Mouse (Mus musculus) embryonic facial prominence, embryonic 12.5 days (tissue): ENCODE results near the gene Tm7sf2. TPM values are rescaled to one million over a fixed set of nuclear protein-coding genes. Genes with fewer than 3 reads are reported as not detected.
A peak's percentile ranks its signal among the peaks of the same experiment; 100 is the strongest.

Experiments
- ATAC-seq: fragments of 200-750 bp; cut with Nextera tagmentation; 2 replicates; pipeline ENCODE4 v1.8.0; 2017; ENCODE audit not compliant: insufficient number of reproducible peaks, insufficient read depth, low FRiP score, low TSS enrichment
- H3K27ac ChIP-seq: fragments of 300-500 bp; sonication (generic); 2 replicates; pipeline ENCODE4 v1.5.1; 2016; ENCODE audit warnings: mild to moderate bottlenecking
- H3K27me3 ChIP-seq: fragments of 300-500 bp; sonication (generic); 2 replicates; pipeline ENCODE4 v1.6.1; 2016; ENCODE audit warnings: mild to moderate bottlenecking, moderate library complexity
- H3K36me3 ChIP-seq: fragments of 300-500 bp; sonication (generic); 2 replicates; pipeline ENCODE4 v1.6.1; 2016; ENCODE audit warnings: mild to moderate bottlenecking
- H3K4me1 ChIP-seq: fragments of 300-500 bp; sonication (generic); 2 replicates; pipeline ENCODE4 v1.6.1; 2016
- H3K4me2 ChIP-seq: fragments of 300-500 bp; sonication (generic); replicated peaks from 2 replicates; pipeline ENCODE4 v1.6.1; 2016; ENCODE audit warnings: mild to moderate bottlenecking, moderate library complexity
- H3K4me3 ChIP-seq: fragments of 300-500 bp; sonication (generic); 2 replicates; pipeline ENCODE4 v1.5.1; 2016; ENCODE audit warnings: mild to moderate bottlenecking
- H3K9ac ChIP-seq: fragments of 300-500 bp; sonication (generic); 2 replicates; pipeline ENCODE4 v1.6.1; 2016; ENCODE audit warnings: mild to moderate bottlenecking, moderate library complexity
- H3K9me3 ChIP-seq: fragments of 300-500 bp; sonication (generic); 2 replicates; pipeline ENCODE4 v1.6.1; 2016; ENCODE audit warnings: mild to moderate bottlenecking, moderate library complexity
- WGBS: fragments of 180-500 bp; shearing (Covaris S2); methylation state at CpG from one replicate; pipeline ENCODE4 v1.1.7; 2016; 5-methylcytosine and 5-hydroxymethylcytosine counted together
- polyA plus RNA-seq: library from polyadenylated mRNA; unstranded; fragments of >200 nt; fragmentation: Nextera tagmentation; extraction: Ambion mirVana; gene quantifications from 2 replicates; pipeline ENCODE4 v1.2.1, GENCODE M21; 2016

The Tm7sf2 gene
- polyA plus RNA-seq, 1 experiment from 2014 or later = 31.9 TPM

DNA sequence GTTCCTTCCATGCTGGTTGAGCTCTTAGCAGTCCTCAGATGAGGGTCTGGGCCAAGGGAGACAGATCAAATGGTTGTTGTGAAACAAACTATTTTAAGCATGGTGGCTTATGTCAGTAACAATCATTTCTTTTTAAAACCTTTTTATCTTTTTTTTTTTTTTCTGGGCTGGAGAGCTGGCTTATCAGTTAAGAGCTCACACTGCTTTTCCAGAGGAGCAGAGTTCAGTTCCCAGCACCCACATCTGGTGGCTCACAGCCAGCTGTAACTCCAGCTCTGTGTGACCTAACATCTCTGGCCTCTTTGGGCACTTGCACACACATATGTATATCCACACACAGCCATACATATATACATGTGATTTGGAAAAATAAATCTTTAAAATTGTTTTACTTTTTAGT lies 30.5 kb downstream of the Tm7sf2 start:
- no peaks in the 10 kb centered on the region for H3K9me3 ChIP-seq

DNA sequence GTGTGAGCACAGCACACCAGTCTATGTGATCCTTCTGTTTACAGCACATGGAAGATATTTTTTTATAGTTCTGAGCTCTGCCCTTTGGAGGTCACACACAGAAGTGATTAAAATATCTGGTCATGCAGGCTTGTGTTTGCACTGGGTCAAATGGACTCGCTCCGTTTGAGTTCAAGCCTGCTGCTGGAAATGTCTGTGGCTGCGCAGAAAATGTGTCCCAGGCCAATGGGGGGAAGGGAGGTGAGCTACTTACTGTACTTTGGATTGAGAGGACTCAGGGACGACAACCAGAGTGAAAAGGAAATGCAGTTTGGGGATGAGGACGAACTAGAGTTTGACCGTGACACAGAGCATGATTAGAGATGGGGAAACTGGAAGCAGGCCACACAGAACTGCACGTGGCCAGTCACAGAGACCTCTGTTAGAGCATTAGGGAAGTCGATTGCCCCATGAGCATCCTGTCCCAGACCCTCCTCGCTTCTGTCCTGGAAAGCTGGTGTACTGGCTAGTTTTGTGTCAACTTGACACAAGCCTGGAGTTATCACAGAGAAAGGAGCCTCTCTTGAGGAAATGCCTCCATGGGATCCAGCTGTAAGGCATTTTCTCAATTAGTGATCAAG lies 32.1 kb downstream of the Tm7sf2 start:
- Histone ChIP-seq H3K4me2 (no peak overlapping the region), H3K4me1 (no peaks in the 10 kb centered on the region; the same call in 1 of the 2 replicates), H3K27me3 (no peaks in the 10 kb centered on the region), H3K27ac (no peak overlapping the region), H3K9me3 (no peaks in the 10 kb centered on the region), H3K9ac (no peak overlapping the region), H3K36me3 (no peaks in the 10 kb centered on the region), H3K4me3 (no peak overlapping the region)
- no peak for ATAC-seq
- WGBS = 62% methylated on average over 9 of the region's 9 CpGs

More for the DNA sequence above, 30.5 kb downstream of the Tm7sf2 start:
- H3K4me1 ChIP-seq = no peaks in the 10 kb centered on the region; the same call in 1 of the 2 replicates
- no peaks in the 10 kb centered on the region for H3K36me3 ChIP-seq
- H3K4me2 ChIP-seq = no peak overlapping the region
- H3K27me3 ChIP-seq = no peaks in the 10 kb centered on the region
- no peak overlapping the region for H3K27ac ChIP-seq
- H3K9ac ChIP-seq = no peak overlapping the region
- ATAC-seq = no peak
- no peak overlapping the region for H3K4me3 ChIP-seq

DNA sequence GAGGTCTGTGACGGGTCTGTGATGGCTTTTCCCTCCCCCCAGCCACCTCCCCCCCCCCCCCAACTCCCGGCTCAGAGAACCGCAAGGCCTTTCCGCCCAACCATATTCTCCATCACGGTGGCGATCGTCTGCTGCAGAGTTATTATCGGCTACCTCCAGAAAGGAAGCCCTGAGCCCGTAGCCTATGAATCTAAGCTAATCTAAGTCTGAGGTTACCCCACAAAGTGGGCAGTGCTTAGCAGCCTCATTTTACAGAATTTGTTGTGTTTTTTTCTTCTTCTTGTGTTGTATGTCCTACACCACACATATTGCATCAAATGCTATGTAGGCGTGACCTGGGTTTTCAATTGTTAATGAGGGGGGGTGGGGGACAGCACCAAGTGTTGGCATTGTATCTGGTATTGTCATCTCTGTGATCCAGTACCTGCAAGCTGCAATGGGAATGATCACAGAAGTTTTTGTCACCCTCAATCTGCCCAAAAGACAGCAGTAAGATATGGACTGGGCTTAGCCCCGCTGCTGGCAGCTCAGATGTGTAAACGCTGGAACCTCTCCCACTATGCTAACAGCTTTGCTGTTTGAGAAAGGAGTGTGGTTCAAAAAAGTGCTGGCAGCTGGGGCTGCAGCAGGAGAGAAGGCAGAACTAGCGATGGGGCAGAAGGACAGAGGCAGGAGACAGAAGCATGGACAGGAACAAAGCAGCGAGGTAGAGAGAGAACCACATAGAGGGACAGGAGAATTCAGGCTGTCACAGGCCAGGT lies 37.5 kb downstream of the Tm7sf2 start:
- H3K36me3 ChIP-seq = no peaks in the 10 kb centered on the region
- H3K27me3 ChIP-seq = no peaks in the 10 kb centered on the region
- no peaks in the 10 kb centered on the region for H3K9me3 ChIP-seq
- WGBS = 76% methylated on average over 14 of the region's 14 CpGs
- no peak overlapping the region for H3K4me3 ChIP-seq
- H3K4me2 ChIP-seq = no peak overlapping the region
- no peak overlapping the region for H3K9ac ChIP-seq
- H3K27ac ChIP-seq = no peak overlapping the region
- no peaks in the 10 kb centered on the region for H3K4me1 ChIP-seq
- ATAC-seq = no peak

DNA sequence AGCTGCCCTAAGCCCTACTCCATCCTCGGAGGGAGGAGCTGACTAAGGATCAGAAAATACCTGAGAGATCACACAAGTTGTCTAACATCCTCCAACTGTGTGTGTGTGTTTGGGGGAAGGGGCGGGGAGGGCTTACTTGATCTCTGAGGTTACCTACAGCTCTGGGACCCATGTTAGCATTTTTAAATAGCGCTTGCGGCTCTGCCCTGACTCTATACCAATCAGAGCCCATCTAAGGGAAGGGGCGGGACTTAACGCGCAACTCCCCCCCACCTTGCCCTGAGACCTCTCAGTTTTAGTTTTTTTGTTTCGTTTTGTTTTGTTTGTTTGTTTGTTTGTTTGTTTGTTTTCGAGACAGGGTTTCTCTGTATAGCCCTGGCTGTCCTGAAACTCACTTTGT lies 38.7 kb downstream of the Tm7sf2 start:
- WGBS = 74% methylated on average over 9 of the region's 9 CpGs
- Histone ChIP-seq H3K9me3 (no peaks in the 10 kb centered on the region), H3K4me2 (no peak overlapping the region), H3K27ac (no peak overlapping the region), H3K4me3 (no peak overlapping the region), H3K9ac (no peak overlapping the region), H3K4me1 (no peaks in the 10 kb centered on the region), H3K27me3 (no peaks in the 10 kb centered on the region), H3K36me3 (no peaks in the 10 kb centered on the region)
- ATAC-seq = no peak

DNA sequence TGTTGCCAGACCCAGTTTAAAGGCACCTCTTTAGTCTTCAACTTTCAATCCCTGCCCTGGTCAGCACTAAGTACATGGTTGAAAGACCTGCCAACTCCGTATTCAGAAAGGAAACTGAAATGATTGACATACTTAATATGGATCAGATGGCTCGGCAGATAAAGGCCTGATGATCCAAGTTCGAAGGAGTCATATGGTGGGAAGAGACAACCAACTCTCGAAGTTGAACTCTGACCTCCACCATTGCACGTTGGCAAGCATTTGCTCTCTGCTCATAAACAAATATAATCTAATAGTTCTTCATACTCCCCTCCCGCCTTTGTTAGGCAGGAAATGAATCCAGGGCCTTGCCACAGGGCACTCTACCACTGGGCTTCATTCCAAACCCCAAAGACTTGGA lies 39.2 kb downstream of the Tm7sf2 start:
- Histone ChIP-seq H3K4me2 (no peak overlapping the region), H3K27ac (no peak overlapping the region), H3K9ac (no peak overlapping the region), H3K9me3 (no peaks in the 10 kb centered on the region), H3K4me3 (no peak overlapping the region), H3K4me1 (no peaks in the 10 kb centered on the region), H3K27me3 (0 out of 2 replicates have a peak, but pooled peaks cover under 1% of the 10 kb centered on the region), H3K36me3 (no peaks in the 10 kb centered on the region)
- WGBS = 69% methylated on average over 6 of the region's 6 CpGs
- no peak for ATAC-seq

DNA sequence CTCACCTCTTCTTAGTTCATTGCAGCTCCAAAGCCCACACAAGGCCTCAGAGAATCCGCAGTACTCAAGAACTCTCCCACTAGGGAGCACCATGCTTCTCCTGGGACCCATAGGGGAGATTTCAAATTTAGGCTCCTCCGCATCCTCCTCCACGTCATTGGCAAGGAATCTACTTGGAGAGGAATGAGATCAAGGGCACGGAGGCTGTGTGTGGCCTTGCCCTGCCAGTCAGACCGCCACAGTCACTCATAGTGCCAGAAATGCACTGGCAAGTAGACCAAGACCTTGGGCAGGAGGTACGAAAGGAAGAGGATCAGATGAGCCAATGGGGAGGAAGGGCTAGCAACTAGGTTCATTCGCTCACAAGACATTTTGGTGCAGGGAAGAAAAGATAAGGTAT lies 44.2 kb downstream of the Tm7sf2 start:
- no peak overlapping the region for H3K4me3 ChIP-seq
- no peaks in the 10 kb centered on the region for H3K4me1 ChIP-seq
- 86% methylated on average over 7 of the region's 7 CpGs for WGBS
- H3K9ac ChIP-seq = no peak overlapping the region
- no peaks in the 10 kb centered on the region for H3K9me3 ChIP-seq
- H3K27me3 ChIP-seq = 0 out of 2 replicates have a peak, but pooled peaks cover 3% of the 10 kb centered on the region
- ATAC-seq = no peak
- no peak overlapping the region for H3K4me2 ChIP-seq
- no peak overlapping the region for H3K27ac ChIP-seq
- H3K36me3 ChIP-seq = no peaks in the 10 kb centered on the region

DNA sequence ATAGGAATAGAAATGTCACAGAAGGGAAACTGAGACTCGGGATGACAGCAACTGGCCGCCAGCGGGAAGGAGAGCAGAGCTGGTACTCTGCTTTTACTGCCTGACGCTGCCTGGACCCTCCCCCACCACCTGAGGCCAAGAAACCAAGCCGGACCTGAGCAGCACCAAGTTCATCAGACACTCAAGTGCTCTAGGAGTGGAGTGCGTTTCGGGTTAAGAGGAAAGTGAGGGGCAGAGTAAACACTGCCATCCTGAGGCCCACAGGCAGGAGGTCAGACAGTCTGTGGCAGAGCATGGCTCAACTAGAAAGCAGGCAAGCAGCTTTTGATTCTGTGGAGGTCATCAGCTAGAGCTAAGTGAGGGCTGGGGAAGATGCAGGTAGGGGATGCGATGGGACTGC lies 45.1 kb downstream of the Tm7sf2 start:
- WGBS = 60% methylated on average over 8 of the region's 8 CpGs
- Histone ChIP-seq H3K9me3 (no peaks in the 10 kb centered on the region), H3K4me2 (no peak overlapping the region), H3K4me3 (no peak overlapping the region), H3K4me1 (no peaks in the 10 kb centered on the region), H3K27me3 (0 out of 2 replicates have a peak, but pooled peaks cover 3% of the 10 kb centered on the region), H3K36me3 (no peaks in the 10 kb centered on the region), H3K9ac (no peak overlapping the region), H3K27ac (no peak overlapping the region)
- no peak for ATAC-seq

DNA sequence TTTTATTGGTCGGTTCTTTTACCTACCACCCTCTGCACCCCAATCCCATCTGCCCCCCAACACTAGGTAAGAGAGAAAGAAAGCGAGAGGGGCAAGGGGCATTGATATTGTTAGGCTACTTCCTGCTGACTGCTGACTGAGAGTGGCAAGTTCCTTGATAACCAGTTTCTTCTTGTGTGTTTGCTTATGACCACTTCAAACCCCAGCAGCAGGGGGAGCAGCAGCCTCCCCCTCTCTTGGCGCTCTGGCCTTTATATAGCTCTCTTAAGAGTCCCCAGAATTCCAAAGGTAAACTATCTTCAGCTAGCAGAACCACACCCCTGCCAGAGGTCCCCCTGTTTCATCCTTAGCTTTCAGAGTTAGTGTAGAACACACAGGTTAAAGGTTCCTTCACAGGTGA lies 47.9 kb downstream of the Tm7sf2 start:
- Histone ChIP-seq H3K4me1 (peaks cover 5% of the 10 kb centered on the region; the same call in 1 of the 2 replicates), H3K9ac (no peak overlapping the region), H3K9me3 (no peaks in the 10 kb centered on the region), H3K4me2 (no peak overlapping the region), H3K4me3 (no peak overlapping the region), H3K27ac (no peak overlapping the region), H3K36me3 (no peaks in the 10 kb centered on the region), H3K27me3 (0 out of 2 replicates have a peak, but pooled peaks cover 17% of the 10 kb centered on the region)
- 57% methylated on average over 3 of the region's 3 CpGs for WGBS
- ATAC-seq = no peak

DNA sequence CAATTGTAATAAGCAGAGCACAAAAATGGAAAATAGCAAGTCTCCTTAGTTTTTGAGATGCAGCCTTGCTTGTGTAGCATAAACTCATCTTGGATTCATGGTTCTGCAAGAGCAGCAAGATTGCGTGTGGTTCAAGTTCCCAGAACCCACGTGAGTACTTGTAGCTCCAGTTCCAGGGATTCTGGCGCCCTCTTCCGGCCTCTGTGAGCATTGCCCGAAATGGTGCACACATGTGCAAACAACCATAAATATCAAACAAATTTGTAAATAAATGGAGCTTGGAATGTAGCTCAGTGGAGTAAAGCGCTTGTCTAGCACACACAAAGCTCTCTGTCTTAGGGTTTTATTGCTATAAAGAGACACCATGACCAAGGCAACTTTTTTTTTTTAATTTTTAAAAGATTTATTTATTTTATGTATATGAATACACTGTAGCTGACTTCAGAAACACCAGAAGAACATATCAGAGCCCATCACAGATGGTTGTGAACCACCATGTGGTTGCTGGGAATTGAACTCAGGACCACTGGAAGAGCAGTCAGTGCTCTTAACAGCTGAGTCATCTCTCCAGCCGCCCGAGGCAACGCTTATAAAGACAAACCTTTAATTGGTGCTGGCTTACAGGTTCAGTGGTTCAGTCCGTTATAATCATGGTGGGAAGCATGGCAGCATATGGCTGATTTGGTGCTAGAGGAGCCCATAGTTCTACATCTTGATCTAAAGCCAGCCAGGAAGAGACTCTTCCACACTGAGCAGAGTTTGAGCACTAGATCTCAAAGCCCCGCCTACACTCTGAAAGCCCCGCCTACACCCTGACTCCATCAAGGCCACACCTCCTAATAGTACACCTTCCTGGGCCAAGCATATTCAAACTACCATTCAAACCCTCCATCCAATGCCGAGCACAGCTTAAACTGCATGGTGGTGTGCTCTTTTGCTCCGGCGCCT lies 49.8 kb downstream of the Tm7sf2 start:
- Histone ChIP-seq H3K4me2 (no peak overlapping the region), H3K27ac (no peak overlapping the region), H3K27me3 (peaks cover 18% of the 10 kb centered on the region; the same call in 1 of the 2 replicates), H3K9me3 (no peaks in the 10 kb centered on the region), H3K4me1 (peaks cover 5% of the 10 kb centered on the region; the same call in 1 of the 2 replicates), H3K4me3 (no peak overlapping the region), H3K36me3 (no peaks in the 10 kb centered on the region), H3K9ac (no peak overlapping the region)
- WGBS = 32% methylated on average over 15 of the region's 15 CpGs
- ATAC-seq = no peak

DNA sequence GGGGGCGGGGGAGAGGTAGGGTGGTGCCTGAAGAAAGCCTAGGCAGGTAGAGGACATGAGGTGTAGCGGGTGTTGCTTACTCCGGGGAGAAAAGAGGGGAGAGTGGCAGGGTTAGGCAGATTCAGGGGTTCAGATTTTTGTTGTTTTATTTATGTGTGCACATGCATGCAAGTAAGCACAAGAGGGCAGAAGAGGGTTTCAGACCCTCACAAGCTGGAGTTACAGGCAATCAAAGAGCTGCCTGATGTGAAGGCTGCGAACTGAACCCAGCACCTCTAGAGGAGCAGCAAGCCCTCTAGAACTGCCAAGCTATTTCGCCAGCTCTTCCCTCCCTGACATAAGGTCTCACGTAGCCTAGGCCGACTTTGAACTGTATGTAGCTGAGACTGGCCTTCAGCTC lies 51.6 kb downstream of the Tm7sf2 start:
- H3K4me3 ChIP-seq = no peak overlapping the region
- 40% methylated on average over 7 of the region's 7 CpGs for WGBS
- no peak overlapping the region for H3K27ac ChIP-seq
- no peak overlapping the region for H3K9ac ChIP-seq
- no peak for ATAC-seq
- H3K4me1 ChIP-seq = peaks cover 5% of the 10 kb centered on the region; the same call in 1 of the 2 replicates
- no peak overlapping the region for H3K4me2 ChIP-seq
- H3K27me3 ChIP-seq = peaks cover 18% of the 10 kb centered on the region; the same call in 1 of the 2 replicates
- no peaks in the 10 kb centered on the region for H3K36me3 ChIP-seq
- H3K9me3 ChIP-seq = no peaks in the 10 kb centered on the region

DNA sequence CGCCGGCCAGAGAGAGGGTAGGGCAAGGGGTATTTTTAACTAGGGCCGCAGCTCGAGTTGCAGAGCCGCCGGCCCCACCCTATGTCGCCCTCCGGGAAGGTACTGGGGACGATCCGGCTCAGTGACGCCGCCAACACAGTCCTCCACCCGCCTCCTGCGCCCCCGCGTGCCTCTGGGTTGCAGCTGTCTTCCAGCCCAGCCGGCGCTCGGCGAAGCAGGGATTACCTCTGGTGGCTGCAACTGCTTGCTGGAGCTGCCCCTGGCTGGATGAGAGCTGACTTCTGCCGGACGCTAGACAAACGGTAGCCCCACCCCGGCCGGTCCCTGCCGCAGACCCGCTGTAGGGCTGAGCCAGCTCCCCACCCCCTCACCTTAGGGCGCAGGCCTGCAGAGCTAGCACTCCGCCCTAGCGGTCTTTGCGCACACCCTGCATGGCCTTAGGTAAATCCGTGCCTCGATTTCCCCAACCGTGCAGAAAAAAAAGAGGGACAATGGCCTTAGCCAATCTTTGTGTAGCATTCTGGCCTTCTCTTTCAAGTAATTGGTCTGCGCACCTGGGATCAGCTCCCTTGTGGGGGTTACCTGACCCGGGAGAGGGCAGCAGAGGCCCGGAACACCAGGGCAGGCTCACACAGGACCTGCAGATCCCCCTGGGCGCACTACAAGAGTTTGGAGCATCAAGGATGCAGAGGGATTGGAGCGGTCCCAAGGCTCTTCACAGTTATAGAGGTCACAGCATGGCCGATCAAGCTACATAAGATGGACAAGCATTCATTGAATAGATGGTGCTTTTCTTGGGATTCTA lies 52.5 kb downstream of the Tm7sf2 start, which contains the start of gene Capn1:
TSS of gene Capn1 (minus strand) at position 387 of the 805 bp plus-strand sequence.
- peaks cover 5% of the 10 kb centered on the region; the same call in 1 of the 2 replicates for H3K4me1 ChIP-seq
- H3K27ac ChIP-seq = peak within 1 kb of the TSS; percentile 30
- 3% methylated on average over 40 of the region's 40 CpGs for WGBS
- H3K27me3 ChIP-seq = peaks cover 18% of the 10 kb centered on the region; the same call in 1 of the 2 replicates
- ATAC-seq = peak; percentile 77
- no peaks in the 10 kb centered on the region for H3K36me3 ChIP-seq
- peak within 1 kb of the TSS; percentile 63 for H3K9ac ChIP-seq
- H3K9me3 ChIP-seq = no peaks in the 10 kb centered on the region
- H3K4me3 ChIP-seq = peak within 1 kb of the TSS; percentile 47
- H3K4me2 ChIP-seq = peak within 1 kb of the TSS; percentile 76
